Mouse (Mus musculus) myocyte (in vitro differentiated cells): ENCODE results near the gene Scn4a.

ENCODE experiments used
- CEBPB ChIP-seq: IDR thresholded peaks from 2 replicates; pipeline ENCODE4 v1.6.1; 2011; ENCODE audit warnings: mild to moderate bottlenecking, moderate library complexity; ENCODE audit not compliant: poor library complexity, insufficient read depth, severe bottlenecking
- E2F4 ChIP-seq: IDR thresholded peaks from one replicate; pipeline ENCODE4 v1.6.1; 2011; ENCODE audit warnings: mild to moderate bottlenecking, control low read depth, moderate library complexity; ENCODE audit not compliant: insufficient read depth
- MAX ChIP-seq: IDR thresholded peaks from one replicate; pipeline ENCODE4 v1.6.1; 2011; ENCODE audit warnings: low read depth, mild to moderate bottlenecking, control low read depth
- POLR2A ChIP-seq: IDR thresholded peaks from one replicate; pipeline ENCODE4 v1.6.1; 2011; ENCODE audit warnings: low read depth, mild to moderate bottlenecking, control low read depth, moderate library complexity; ENCODE audit not compliant: insufficient read length
- TCF12 ChIP-seq: IDR thresholded peaks from one replicate; pipeline ENCODE4 v1.6.1; 2011; ENCODE audit warnings: mild to moderate bottlenecking, control low read depth; ENCODE audit not compliant: poor library complexity, insufficient read depth, severe bottlenecking
- USF1 ChIP-seq: IDR thresholded peaks from one replicate; pipeline ENCODE4 v1.6.1; 2011; ENCODE audit warnings: low read depth, mild to moderate bottlenecking, control low read depth, moderate library complexity

GRCm38 (mm10) chr11:106289369-106289768 lies 63.7 kb downstream of the Scn4a start:
- TF ChIP-seq POLR2A (no peak), CEBPB (no peak), E2F4 (no peak), TCF12 (no peak), USF1 (no peak), MAX (no peak)
